16 mouse cellular contexts compared by ENCODE assay signal in genomic region chr7:136121406-136121805, GRCm38 (mm10).
DNase-seq lines count a peak whose midpoint lies in the region; ATAC-seq and TF ChIP-seq lines count a peak whose summit lies in the region.
"Had no signal": no experiment of that assay in that cellular context is flagged by ENCODE, and none has a peak within 500 bp of the region (broad histone marks: within the 10 kb centered on the region; RNA-seq: fewer than 3 reads in every experiment).

No protein-coding gene starts in this region.

- TF ChIP-seq POLR2A in CH12.LX (IDR thresholded peaks at IDR 0.05; ENCODE audit: low read depth, low read length) = no peak

- H3K9me3 ChIP-seq in kidney, postnatal 0 days (replicated peaks; ENCODE audit: low read length) = no peaks in the 10 kb centered on the region
- H3K9me3 ChIP-seq in CH12.LX (replicated peaks; ENCODE audit: low read length) = no peaks in the 10 kb centered on the region
- H3K9me3 ChIP-seq: forebrain, embryonic 15.5 days had no signal

- no peak overlapping the region for H3K4me3 ChIP-seq in kidney, postnatal 0 days (replicated peaks; ENCODE audit: low read depth, low read length)
- H3K4me3 ChIP-seq in CH12.LX (replicated peaks in 1 of 3; ENCODE audit: low read depth in 2 of 3, low read length in 2 of 3, poor library complexity in 1 of 3) = no peak overlapping the region
- H3K4me3 ChIP-seq: forebrain, embryonic 15.5 days had no signal

- TF ChIP-seq RAD21 in CH12.LX (IDR thresholded peaks at IDR 0.05; ENCODE audit: low read depth, low read length) = no peak; the same call in 1 of the 2 replicates

- peak; percentile 48; the same call in 1 of the 2 replicates for TF ChIP-seq CTCF in kidney, postnatal 0 days (IDR thresholded peaks at IDR 0.05; ENCODE audit: low read depth)
- TF ChIP-seq CTCF in CH12.LX (conservative IDR thresholded peaks at IDR 0.05 in 1 of 2, IDR thresholded peaks at IDR 0.05 in 1 of 2; ENCODE audit: low read depth in 2 of 2, low read length in 2 of 2) = peak in 1 of 2 experiments; percentile 44; a peak in 2 of 4 replicates

- no peaks in the 10 kb centered on the region for H3K36me3 ChIP-seq in kidney, postnatal 0 days (ENCODE audit: insufficient read depth, low read length)
- H3K36me3 ChIP-seq in CH12.LX (replicated peaks in 1 of 2; ENCODE audit: control insufficient read depth in 1 of 2, insufficient read depth in 1 of 2, low read length in 1 of 2) = no peaks in the 10 kb centered on the region
- H3K36me3 ChIP-seq: forebrain, embryonic 15.5 days had no signal

- no peak overlapping the region for H3K9ac ChIP-seq in kidney, postnatal 0 days (ENCODE audit: low read depth, low read length)
- no peak overlapping the region for H3K9ac ChIP-seq in CH12.LX (ENCODE audit: insufficient read depth, low read depth)
- H3K9ac ChIP-seq: forebrain, embryonic 15.5 days had no signal

- 75% methylated on average over 1 of the region's 1 CpGs for WGBS in kidney, postnatal 0 days

- no peak overlapping the region for H3K27ac ChIP-seq in kidney, postnatal 0 days
- no peak overlapping the region for H3K27ac ChIP-seq in CH12.LX (ENCODE audit: insufficient read depth, low read depth)
- H3K27ac ChIP-seq: forebrain, embryonic 15.5 days had no signal

- H3K4me1 ChIP-seq in kidney, postnatal 0 days (replicated peaks; ENCODE audit: insufficient read depth, low read length) = no peaks in the 10 kb centered on the region; the same call in 1 of the 2 replicates
- no peaks in the 10 kb centered on the region for H3K4me1 ChIP-seq in CH12.LX (ENCODE audit: control insufficient read depth in 1 of 2, insufficient read depth in 2 of 2)
- H3K4me1 ChIP-seq: forebrain, embryonic 15.5 days had no signal

- no peaks in the 10 kb centered on the region for H3K79me2 ChIP-seq in CH12.LX (replicated peaks; ENCODE audit: control insufficient read depth, extremely low read depth, insufficient read depth, poor library complexity, severe bottlenecking)

- dilution Hi-C loops in CH12.LX (cut with MboI; ENCODE audit: extremely low pct_ligation_motif_present, extremely low pct_unique_long_range_greater_than_20kb, low sequenced_read_pairs) = no loop called here

- no peak overlapping the region for H3K4me2 ChIP-seq in kidney, postnatal 0 days (ENCODE audit: low read length)
- no peak overlapping the region for H3K4me2 ChIP-seq in CH12.LX (ENCODE audit: insufficient read depth, low read depth, poor library complexity, severe bottlenecking)
- H3K4me2 ChIP-seq: forebrain, embryonic 15.5 days; liver, embryonic 11.5 days had no signal

- in situ Hi-C loops in CH12.LX (cut with MboI; ENCODE audit: low pct_ligation_motif_present, low pct_unique_long_range_greater_than_20kb, low sequenced_read_pairs) = no loop called here

- ATAC-seq in kidney, postnatal 0 days (replicated peaks; ENCODE audit: low FRiP score, low read depth) = no peak
- ATAC-seq: forebrain, embryonic 15.5 days; hindbrain, embryonic 16.5 days had no signal

- H3K27me3 ChIP-seq in kidney, postnatal 0 days (ENCODE audit: insufficient read depth, low read length) = no peaks in the 10 kb centered on the region
- peaks cover 68% of the 10 kb centered on the region for H3K27me3 ChIP-seq in CH12.LX (replicated peaks)
- H3K27me3 ChIP-seq: forebrain, embryonic 15.5 days had no signal

- TF ChIP-seq EP300 in CH12.LX (IDR thresholded peaks at IDR 0.05; ENCODE audit: low read length) = no peak

- peak; percentile 47 for DNase-seq in kidney, postnatal 0 days (ENCODE audit: low spot score)
- DNase-seq in kidney, adult 18-20 months = no peak
- DNase-seq in 3T3-L1 (ENCODE audit: low read depth, low spot score) (peak; percentile 1), CH12.LX (ENCODE audit: extremely low read depth) (peak; percentile 8)
- DNase-seq in embryo, embryonic 9.5 days (ENCODE audit: extremely low spot score) = peak; percentile 8
- DNase-seq in left cerebral cortex, postnatal 25 days (ENCODE audit: low spot score in 2 of 2) = no peak
- no peak for DNase-seq in layer of hippocampus, postnatal 25 days (ENCODE audit: extremely low spot score in 1 of 2, low spot score in 1 of 2)
- DNase-seq: cerebellum, adult 11 months; gastrocnemius, postnatal 10 days; lung, postnatal 36 days; midbrain, embryonic 14.5 days; right cerebral cortex, postnatal 4 days; thymus, adult 18-20 months had no signal

- intact Hi-C loops in left cerebral cortex, postnatal 25 days (cut with DNase I) = no loop called here

TF ChIP-seq in CH12.LX, 34 proteins besides CTCF, POLR2A, EP300 and RAD21:
- TF ChIP-seq CHD2 (IDR thresholded peaks at IDR 0.05; ENCODE audit: low read length) = no peak
- no peak for TF ChIP-seq POLR2AphosphoS2 (IDR thresholded peaks at IDR 0.05; ENCODE audit: low read depth, low read length)
- no peak for TF ChIP-seq SIN3A (IDR thresholded peaks at IDR 0.05; ENCODE audit: low read length)
- no peak for TF ChIP-seq ZC3H11A (IDR thresholded peaks at IDR 0.05; ENCODE audit: low read depth, low read length)
- no peak for TF ChIP-seq IRF4 (IDR thresholded peaks at IDR 0.05; ENCODE audit: low read depth, low read length)
- no peak for TF ChIP-seq SMC3 (IDR thresholded peaks at IDR 0.05; ENCODE audit: low read depth, low read length)
- no peak for TF ChIP-seq PAX5 (IDR thresholded peaks at IDR 0.05; ENCODE audit: low read length)
- TF ChIP-seq MAX (IDR thresholded peaks at IDR 0.05; ENCODE audit: low read length) = no peak
- TF ChIP-seq TBP (conservative IDR thresholded peaks at IDR 0.05; ENCODE audit: low read depth, low read length) = no peak
- TF ChIP-seq ZKSCAN1 (IDR thresholded peaks at IDR 0.05; ENCODE audit: borderline replicate concordance, low read depth, low read length) = no peak
- TF ChIP-seq USF2 (conservative IDR thresholded peaks at IDR 0.05; ENCODE audit: low read depth, low read length) = no peak
- TF ChIP-seq BHLHE40 (IDR thresholded peaks at IDR 0.05; ENCODE audit: low read depth, low read length) = no peak
- no peak for TF ChIP-seq ZNF384 (IDR thresholded peaks at IDR 0.05; ENCODE audit: low read depth, low read length)
- TF ChIP-seq JUND (conservative IDR thresholded peaks at IDR 0.05; ENCODE audit: low read depth, low read length) = no peak
- no peak for TF ChIP-seq MYC (IDR thresholded peaks at IDR 0.05; ENCODE audit: low read depth, low read length)
- TF ChIP-seq UBTF (IDR thresholded peaks at IDR 0.05; ENCODE audit: low read depth, low read length) = no peak
- TF ChIP-seq MEF2A (IDR thresholded peaks at IDR 0.05; ENCODE audit: borderline replicate concordance, low read depth, low read length) = no peak

Comparison
In these comparisons a context has a peak if more than half of its experiments do, and no peak if none do; other contexts are left out.
1. DNase-seq: peak in kidney, postnatal 0 days (single experiment), 3T3-L1 (single experiment), CH12.LX (single experiment) and embryo, embryonic 9.5 days (single experiment); none in kidney, adult 18-20 months (single experiment), left cerebral cortex, postnatal 25 days (0 of 2) and layer of hippocampus, postnatal 25 days (0 of 2).